Mouse (Mus musculus): ENCODE measurements around the gene Gm10337.
A peak's percentile ranks its signal among the peaks of the same experiment; 100 is the strongest.

DNA sequence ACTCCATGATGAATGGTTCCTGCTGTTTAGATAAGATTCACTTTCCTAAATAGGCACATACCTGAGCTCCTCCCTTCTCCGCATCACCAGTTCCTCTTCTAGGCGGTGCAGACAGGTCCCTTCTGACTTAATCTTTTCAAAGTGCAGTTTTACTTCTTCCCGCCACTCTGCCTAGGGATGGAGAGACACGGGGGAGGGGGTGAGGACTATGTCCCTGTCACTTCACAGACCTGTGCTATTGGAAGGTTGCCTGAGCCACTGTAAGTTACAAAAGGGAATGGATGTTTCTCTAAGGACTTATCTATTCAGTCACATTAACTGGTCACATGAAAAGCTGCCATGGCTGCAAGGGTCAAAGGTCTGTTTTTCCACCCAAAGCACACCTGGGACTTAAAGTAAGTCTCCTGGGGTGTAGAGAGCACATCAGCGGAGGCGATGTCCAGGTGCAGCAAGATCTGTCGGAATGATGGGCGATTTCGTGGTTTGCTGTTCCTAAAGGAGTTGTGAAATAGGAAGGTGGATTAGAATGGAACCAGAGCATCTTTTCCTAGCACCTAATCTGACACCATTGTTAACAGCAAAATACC lies 1.2 kb upstream of the Gm10337 start:
- TF ChIP-seq REST (IDR thresholded peaks at IDR 0.05; ENCODE audit: insufficient read depth, insufficient read length), result no peak
- no peak for TF ChIP-seq POLR2A (IDR thresholded peaks at IDR 0.05; ENCODE audit: insufficient read length, low read depth)
- no peak for TF ChIP-seq USF1 (IDR thresholded peaks at IDR 0.05; ENCODE audit: low read depth)
- TF ChIP-seq MAX (IDR thresholded peaks at IDR 0.05; ENCODE audit: low read depth), result no peak
- no peak for TF ChIP-seq SRF (IDR thresholded peaks at IDR 0.05; ENCODE audit: control insufficient read depth, insufficient read length, low read depth)
- TF ChIP-seq POLR2AphosphoS2 (IDR thresholded peaks at IDR 0.05; ENCODE audit: insufficient read length, low read depth), result peak; percentile 35
- no peak for TF ChIP-seq E2F4 (IDR thresholded peaks at IDR 0.05; ENCODE audit: insufficient read depth)
- no peak for TF ChIP-seq TCF12 (IDR thresholded peaks at IDR 0.05; ENCODE audit: insufficient read depth, poor library complexity, severe bottlenecking)
- no peak for TF ChIP-seq CEBPB (IDR thresholded peaks at IDR 0.05; ENCODE audit: insufficient read depth, poor library complexity, severe bottlenecking)
